Mouse (Mus musculus) effector memory CD4-positive, alpha-beta T cell, adult 7 months (primary cell): ENCODE measurements around the gene 4930467E23Rik. TPM values are rescaled to one million over a fixed set of nuclear protein-coding genes. Genes with fewer than 3 reads are reported as not detected.

Source experiments
- polyA plus RNA-seq: library from polyadenylated mRNA; unstranded; fragments of 100-300 nt; shearing (Covaris generic); gene quantifications from one replicate; pipeline ENCODE4 v1.2.1, GENCODE M21; 2017

4930467E23Rik gene
- polyA plus RNA-seq: not detected

GRCm38 (mm10) chr8:19729276-19729675, at the start of gene 4930467E23Rik:
4930467E23Rik (plus strand) TSS chr8:19729576.

Other genes with a start within 250 kb of the 4930467E23Rik start
- not detected for gene Defb7, start 234.5 kb upstream of the 4930467E23Rik start, polyA plus RNA-seq
- not detected for gene Gm31371, start 173.8 kb downstream of the 4930467E23Rik start, polyA plus RNA-seq